Mouse (Mus musculus): ENCODE data around the gene Lrrc2. TPM values are rescaled to one million over a fixed set of nuclear protein-coding genes. Genes with fewer than 3 reads are reported as not detected.
A peak's percentile ranks its signal among the peaks of the same experiment; 100 is the strongest.

The Lrrc2 gene
- polyA plus RNA-seq, 1 experiment from 2014 or later, result 1.2 TPM

DNA sequence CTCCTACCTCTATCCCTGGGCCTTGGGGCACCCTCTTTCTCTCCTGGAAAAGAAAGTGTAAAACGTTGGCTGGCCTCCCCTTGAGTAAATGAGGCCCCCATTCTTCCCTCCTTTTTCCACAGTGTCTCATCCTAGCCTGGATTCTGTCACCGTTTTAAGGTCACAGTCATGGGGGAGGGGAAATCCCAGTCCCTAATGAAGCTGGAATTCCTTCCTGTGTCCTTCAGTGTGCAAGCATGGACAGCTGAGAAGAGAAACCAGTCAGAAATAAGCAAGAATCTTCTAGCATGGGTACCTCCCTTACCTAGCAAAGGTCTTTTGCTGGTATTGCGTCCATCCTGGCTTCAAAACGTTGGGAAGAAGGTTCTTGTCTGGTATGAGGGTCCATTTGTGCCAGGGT is 37.8 kb downstream of the Lrrc2 start:
- Histone ChIP-seq H3K9me3 (replicated peaks; ENCODE audit: control insufficient read depth, low read length, poor library complexity, severe bottlenecking) (no peaks in the 10 kb centered on the region), H3K9ac (ENCODE audit: low read depth, low read length) (no peak overlapping the region), H3K27me3 (ENCODE audit: control insufficient read depth, insufficient read depth, low read depth, low read length) (no peaks in the 10 kb centered on the region), H3K4me1 (ENCODE audit: control insufficient read depth, insufficient read depth, low read length) (no peaks in the 10 kb centered on the region), H3K4me3 (ENCODE audit: low read depth, low read length) (no peak overlapping the region), H3K4me2 (ENCODE audit: low read length) (no peak overlapping the region), H3K36me3 (ENCODE audit: control insufficient read depth, insufficient read depth, low read length) (no peaks in the 10 kb centered on the region), H3K27ac (ENCODE audit: low read length) (no peak overlapping the region)
- 68% methylated on average over 4 of the region's 4 CpGs for WGBS
- no peak for ATAC-seq

DNA sequence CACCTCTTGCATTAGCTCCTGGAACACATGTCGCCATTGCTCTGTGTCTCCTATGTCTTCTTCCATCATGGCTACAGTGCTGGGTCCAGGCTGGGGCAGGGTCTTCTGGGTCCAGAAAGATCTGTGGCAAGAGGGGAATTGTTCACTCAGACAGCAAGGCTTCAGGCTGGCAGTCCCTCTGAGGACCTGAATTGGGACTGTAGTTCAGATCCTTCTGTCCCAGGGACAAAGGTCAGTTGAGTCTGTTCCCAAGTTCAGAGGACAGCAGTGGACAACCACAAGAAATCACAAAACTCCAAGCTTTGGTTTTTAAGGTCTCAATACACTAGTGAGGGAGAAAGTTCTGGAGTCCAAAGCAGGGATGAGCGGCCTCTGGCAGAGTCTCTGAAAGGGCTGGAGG is 38.2 kb downstream of the Lrrc2 start:
- no peak for ATAC-seq
- 81% methylated on average over 2 of the region's 2 CpGs for WGBS
- Histone ChIP-seq H3K4me1 (ENCODE audit: control insufficient read depth, insufficient read depth, low read length) (no peaks in the 10 kb centered on the region), H3K36me3 (ENCODE audit: control insufficient read depth, insufficient read depth, low read length) (no peaks in the 10 kb centered on the region), H3K27ac (ENCODE audit: low read length) (no peak overlapping the region), H3K9ac (ENCODE audit: low read depth, low read length) (no peak overlapping the region), H3K4me2 (ENCODE audit: low read length) (no peak overlapping the region), H3K4me3 (ENCODE audit: low read depth, low read length) (no peak overlapping the region), H3K9me3 (replicated peaks; ENCODE audit: control insufficient read depth, low read length, poor library complexity, severe bottlenecking) (no peaks in the 10 kb centered on the region), H3K27me3 (ENCODE audit: control insufficient read depth, insufficient read depth, low read depth, low read length) (no peaks in the 10 kb centered on the region)

GRCm38 (mm10) chr9:110990204-110990603 is 38.9 kb downstream of the Lrrc2 start, which contains the start of gene Rtp3:
TSS of gene Rtp3 (minus strand) at chr9:110990583.
- no peak within 1 kb of the TSS for H3K27ac ChIP-seq (ENCODE audit: low read length)
- no peak for ATAC-seq
- H3K4me1 ChIP-seq (ENCODE audit: control insufficient read depth, insufficient read depth, low read length), result no peaks in the 10 kb centered on the region
- WGBS, result 62% methylated on average over 6 of the region's 6 CpGs
- no peak within 1 kb of the TSS for H3K9ac ChIP-seq (ENCODE audit: low read depth, low read length)
- no peaks in the 10 kb centered on the region for H3K9me3 ChIP-seq (replicated peaks; ENCODE audit: control insufficient read depth, low read length, poor library complexity, severe bottlenecking)
- H3K4me3 ChIP-seq (ENCODE audit: low read depth, low read length), result no peak within 1 kb of the TSS
- no peaks in the 10 kb centered on the region for H3K27me3 ChIP-seq (ENCODE audit: control insufficient read depth, insufficient read depth, low read depth, low read length)
- H3K36me3 ChIP-seq (ENCODE audit: control insufficient read depth, insufficient read depth, low read length), result no peaks in the 10 kb centered on the region
- no peak within 1 kb of the TSS for H3K4me2 ChIP-seq (ENCODE audit: low read length)

DNA sequence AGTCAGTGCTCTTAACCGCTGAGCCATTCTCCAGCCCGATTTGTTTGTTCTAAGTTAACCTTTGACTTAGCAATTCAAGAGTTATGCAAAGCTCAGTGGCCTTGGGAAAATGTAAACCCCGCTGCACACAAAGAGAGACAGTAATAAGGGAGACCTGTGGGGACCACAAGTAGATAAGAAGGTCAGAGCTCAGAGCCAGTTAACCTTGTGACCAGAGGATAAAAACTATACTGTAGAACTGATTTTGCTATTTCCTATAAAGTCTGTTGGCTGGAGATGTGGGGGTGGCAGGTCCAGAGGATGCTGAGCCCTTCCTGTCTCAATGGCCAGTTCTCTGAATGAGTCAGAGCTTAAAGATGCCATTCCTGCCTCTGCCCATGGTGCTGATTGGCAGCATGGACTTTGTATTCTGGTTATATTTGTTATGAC is 42.0 kb downstream of the Lrrc2 start:
- WGBS, result 48% methylated on average over 3 of the region's 3 CpGs
- H3K9ac ChIP-seq (ENCODE audit: low read depth, low read length), result no peak overlapping the region
- H3K4me1 ChIP-seq (ENCODE audit: control insufficient read depth, insufficient read depth, low read length), result no peaks in the 10 kb centered on the region
- H3K27ac ChIP-seq (ENCODE audit: low read length), result no peak overlapping the region
- no peak overlapping the region for H3K4me2 ChIP-seq (ENCODE audit: low read length)
- no peak for ATAC-seq
- no peak overlapping the region for H3K4me3 ChIP-seq (ENCODE audit: low read depth, low read length)
- H3K9me3 ChIP-seq (replicated peaks; ENCODE audit: control insufficient read depth, low read length, poor library complexity, severe bottlenecking), result no peaks in the 10 kb centered on the region
- H3K27me3 ChIP-seq (ENCODE audit: control insufficient read depth, insufficient read depth, low read depth, low read length), result no peaks in the 10 kb centered on the region
- H3K36me3 ChIP-seq (ENCODE audit: control insufficient read depth, insufficient read depth, low read length), result no peaks in the 10 kb centered on the region

- H3K27ac ChIP-seq (ENCODE audit: low read length), result peak overlapping the region; percentile 73
- H3K4me2 ChIP-seq (ENCODE audit: low read length), result peak overlapping the region; percentile 57
- H3K4me3 ChIP-seq (ENCODE audit: low read depth, low read length), result peak overlapping the region; percentile 47
- no peaks in the 10 kb centered on the region for H3K4me1 ChIP-seq (ENCODE audit: control insufficient read depth, insufficient read depth, low read length)
- no peaks in the 10 kb centered on the region for H3K27me3 ChIP-seq (ENCODE audit: control insufficient read depth, insufficient read depth, low read depth, low read length)
- H3K36me3 ChIP-seq (ENCODE audit: control insufficient read depth, insufficient read depth, low read length), result no peaks in the 10 kb centered on the region
- peak overlapping the region; percentile 61 for H3K9ac ChIP-seq (ENCODE audit: low read depth, low read length)
- no peaks in the 10 kb centered on the region for H3K9me3 ChIP-seq (replicated peaks; ENCODE audit: control insufficient read depth, low read length, poor library complexity, severe bottlenecking)
- ATAC-seq, result peak; percentile 90
- WGBS, result 10% methylated on average over 13 of the region's 13 CpGs
These were observed 43.4 kb downstream of the Lrrc2 start for GRCm38 (mm10) chr9:110994716-110995172.

DNA sequence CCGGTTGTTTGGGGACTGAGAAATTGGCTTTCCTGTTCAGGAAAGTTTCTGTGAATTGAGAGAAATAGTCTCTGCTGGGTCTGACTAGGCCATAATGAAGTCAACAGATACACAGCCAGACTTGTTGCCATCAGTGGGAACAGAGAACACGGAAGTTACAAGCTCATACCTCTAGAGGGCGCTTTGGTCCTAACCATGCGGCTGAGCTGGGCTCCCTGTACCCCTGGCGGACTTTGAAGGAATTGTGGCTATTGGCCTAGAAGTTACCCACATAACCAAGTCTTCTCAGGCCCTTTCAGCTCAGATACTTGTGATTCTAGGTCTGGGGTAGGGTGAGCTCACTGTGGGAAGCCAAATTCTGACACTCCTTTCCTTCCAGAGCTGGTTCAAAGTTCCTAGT is 45.9 kb downstream of the Lrrc2 start:
- Histone ChIP-seq H3K27me3 (ENCODE audit: control insufficient read depth, insufficient read depth, low read depth, low read length) (no peaks in the 10 kb centered on the region), H3K36me3 (ENCODE audit: control insufficient read depth, insufficient read depth, low read length) (no peaks in the 10 kb centered on the region), H3K4me1 (ENCODE audit: control insufficient read depth, insufficient read depth, low read length) (no peaks in the 10 kb centered on the region), H3K4me2 (ENCODE audit: low read length) (no peak overlapping the region), H3K9ac (ENCODE audit: low read depth, low read length) (no peak overlapping the region), H3K27ac (ENCODE audit: low read length) (no peak overlapping the region), H3K4me3 (ENCODE audit: low read depth, low read length) (no peak overlapping the region), H3K9me3 (replicated peaks; ENCODE audit: control insufficient read depth, low read length, poor library complexity, severe bottlenecking) (no peaks in the 10 kb centered on the region)
- 3% methylated on average over 5 of the region's 5 CpGs for WGBS
- ATAC-seq, result no peak

DNA sequence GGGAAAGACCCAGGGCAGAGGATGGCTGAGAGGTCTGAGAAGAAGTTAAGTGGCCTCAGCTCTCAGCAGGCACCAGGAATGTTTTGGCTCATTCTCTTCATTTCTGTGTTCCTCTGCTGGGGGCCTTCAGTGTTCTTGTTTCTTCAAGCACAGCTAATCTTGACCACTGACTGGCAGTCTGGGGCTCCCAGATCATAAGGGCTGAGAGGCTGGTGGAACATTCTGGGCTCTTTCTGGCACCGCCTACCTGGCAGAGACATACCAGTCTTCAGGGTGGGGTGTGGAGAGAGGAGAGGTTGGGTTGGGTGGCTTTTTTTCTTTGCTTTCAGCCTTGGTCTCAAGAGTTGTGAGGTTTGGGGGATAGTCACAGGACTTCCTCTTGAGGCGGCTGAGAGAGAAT is 47.7 kb downstream of the Lrrc2 start:
- Histone ChIP-seq H3K27ac (ENCODE audit: low read length) (no peak overlapping the region), H3K27me3 (ENCODE audit: control insufficient read depth, insufficient read depth, low read depth, low read length) (no peaks in the 10 kb centered on the region), H3K4me1 (ENCODE audit: control insufficient read depth, insufficient read depth, low read length) (no peaks in the 10 kb centered on the region), H3K4me2 (ENCODE audit: low read length) (no peak overlapping the region), H3K9ac (ENCODE audit: low read depth, low read length) (no peak overlapping the region), H3K36me3 (ENCODE audit: control insufficient read depth, insufficient read depth, low read length) (no peaks in the 10 kb centered on the region), H3K9me3 (replicated peaks; ENCODE audit: control insufficient read depth, low read length, poor library complexity, severe bottlenecking) (no peaks in the 10 kb centered on the region), H3K4me3 (ENCODE audit: low read depth, low read length) (no peak overlapping the region)
- ATAC-seq, result no peak
- 86% methylated on average over 2 of the region's 2 CpGs for WGBS

- no peaks in the 10 kb centered on the region for H3K4me1 ChIP-seq (ENCODE audit: control insufficient read depth, insufficient read depth, low read length)
- H3K9ac ChIP-seq (ENCODE audit: low read depth, low read length), result no peak overlapping the region
- no peaks in the 10 kb centered on the region for H3K9me3 ChIP-seq (replicated peaks; ENCODE audit: control insufficient read depth, low read length, poor library complexity, severe bottlenecking)
- H3K36me3 ChIP-seq (ENCODE audit: control insufficient read depth, insufficient read depth, low read length), result no peaks in the 10 kb centered on the region
- no peaks in the 10 kb centered on the region for H3K27me3 ChIP-seq (ENCODE audit: control insufficient read depth, insufficient read depth, low read depth, low read length)
- no peak overlapping the region for H3K27ac ChIP-seq (ENCODE audit: low read length)
- 84% methylated on average over 10 of the region's 10 CpGs for WGBS
- no peak for ATAC-seq
- no peak overlapping the region for H3K4me2 ChIP-seq (ENCODE audit: low read length)
- no peak overlapping the region for H3K4me3 ChIP-seq (ENCODE audit: low read depth, low read length)
These were observed 48.5 kb downstream of the Lrrc2 start for GRCm38 (mm10) chr9:110999856-111000255.

DNA sequence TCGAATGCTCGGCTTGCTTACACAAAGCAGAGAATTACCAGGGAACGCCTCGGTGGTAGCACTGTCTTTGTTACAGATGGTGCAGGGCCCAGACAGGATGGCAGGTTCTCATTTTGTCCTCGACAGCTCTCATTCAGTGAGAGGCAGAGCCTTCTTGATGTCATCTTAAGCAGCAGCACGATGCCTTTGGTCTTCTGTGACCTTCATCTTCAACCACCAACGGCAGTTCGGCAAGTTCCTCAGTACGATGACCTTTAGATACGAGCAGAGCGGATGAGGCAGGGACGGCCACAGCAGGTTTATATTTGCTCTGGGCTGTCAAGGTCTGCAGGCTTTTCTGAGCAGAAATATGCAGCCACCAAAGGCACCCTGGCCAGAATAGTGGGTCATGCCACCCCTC is 50.3 kb downstream of the Lrrc2 start:
- H3K4me2 ChIP-seq (ENCODE audit: low read length), result no peak overlapping the region
- H3K27me3 ChIP-seq (ENCODE audit: control insufficient read depth, insufficient read depth, low read depth, low read length), result no peaks in the 10 kb centered on the region
- WGBS, result 83% methylated on average over 12 of the region's 12 CpGs
- H3K4me1 ChIP-seq (ENCODE audit: control insufficient read depth, insufficient read depth, low read length), result no peaks in the 10 kb centered on the region
- no peak overlapping the region for H3K9ac ChIP-seq (ENCODE audit: low read depth, low read length)
- no peak for ATAC-seq
- H3K9me3 ChIP-seq (replicated peaks; ENCODE audit: control insufficient read depth, low read length, poor library complexity, severe bottlenecking), result no peaks in the 10 kb centered on the region
- H3K4me3 ChIP-seq (ENCODE audit: low read depth, low read length), result no peak overlapping the region
- no peaks in the 10 kb centered on the region for H3K36me3 ChIP-seq (ENCODE audit: control insufficient read depth, insufficient read depth, low read length)
- H3K27ac ChIP-seq (ENCODE audit: low read length), result no peak overlapping the region

Measured in midbrain, embryonic 16.5 days (tissue).